Mouse (Mus musculus): ENCODE data around the gene Nedd4. TPM values are rescaled to one million over a fixed set of nuclear protein-coding genes. Genes with fewer than 3 reads are reported as not detected.

The Nedd4 gene
- polyA plus RNA-seq, 1 experiment = 216 TPM

DNA sequence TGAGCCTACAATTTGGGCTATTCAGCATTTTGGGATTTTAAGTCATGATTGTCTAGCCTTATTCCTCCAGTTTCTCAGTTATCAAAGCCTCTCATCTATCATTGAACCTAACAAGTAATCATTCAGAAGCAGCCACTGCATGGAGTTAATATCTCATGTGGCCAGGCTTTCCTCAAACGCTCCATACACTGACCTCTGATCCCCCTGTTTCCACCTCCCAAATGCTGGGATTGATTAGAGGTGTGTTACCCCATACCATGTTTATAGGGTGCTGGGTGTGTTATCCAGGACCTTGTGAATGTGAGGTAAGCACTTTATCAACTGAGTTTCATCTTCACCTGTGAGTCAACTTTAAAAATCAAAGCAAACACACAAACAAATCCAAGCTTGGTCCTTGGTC lies 28.7 kb downstream of the Nedd4 start:
- TF ChIP-seq CTCF (IDR thresholded peaks at IDR 0.05; ENCODE audit: extremely low read depth, insufficient read depth, low read length) (no peak), POLR2A (IDR thresholded peaks at IDR 0.05; ENCODE audit: extremely low read depth, insufficient read depth, low read length) (no peak)
- H3K27ac ChIP-seq (ENCODE audit: insufficient read depth, low read length) = no peak overlapping the region
- peaks cover 10% of the 10 kb centered on the region for H3K4me1 ChIP-seq (ENCODE audit: control insufficient read depth, insufficient read depth, low read length)
- H3K4me3 ChIP-seq (ENCODE audit: insufficient read depth, low read length) = no peak overlapping the region

- Histone ChIP-seq H3K27ac (ENCODE audit: insufficient read depth, low read length) (no peak overlapping the region), H3K4me3 (ENCODE audit: insufficient read depth, low read length) (no peak overlapping the region), H3K4me1 (ENCODE audit: control insufficient read depth, insufficient read depth, low read length) (peaks cover 10% of the 10 kb centered on the region)
- TF ChIP-seq POLR2A (IDR thresholded peaks at IDR 0.05; ENCODE audit: extremely low read depth, insufficient read depth, low read length) = no peak
- no peak for TF ChIP-seq CTCF (IDR thresholded peaks at IDR 0.05; ENCODE audit: extremely low read depth, insufficient read depth, low read length)
Measured at GRCm38 (mm10) chr9:72691942-72692341, 29.8 kb downstream of the Nedd4 start.

DNA sequence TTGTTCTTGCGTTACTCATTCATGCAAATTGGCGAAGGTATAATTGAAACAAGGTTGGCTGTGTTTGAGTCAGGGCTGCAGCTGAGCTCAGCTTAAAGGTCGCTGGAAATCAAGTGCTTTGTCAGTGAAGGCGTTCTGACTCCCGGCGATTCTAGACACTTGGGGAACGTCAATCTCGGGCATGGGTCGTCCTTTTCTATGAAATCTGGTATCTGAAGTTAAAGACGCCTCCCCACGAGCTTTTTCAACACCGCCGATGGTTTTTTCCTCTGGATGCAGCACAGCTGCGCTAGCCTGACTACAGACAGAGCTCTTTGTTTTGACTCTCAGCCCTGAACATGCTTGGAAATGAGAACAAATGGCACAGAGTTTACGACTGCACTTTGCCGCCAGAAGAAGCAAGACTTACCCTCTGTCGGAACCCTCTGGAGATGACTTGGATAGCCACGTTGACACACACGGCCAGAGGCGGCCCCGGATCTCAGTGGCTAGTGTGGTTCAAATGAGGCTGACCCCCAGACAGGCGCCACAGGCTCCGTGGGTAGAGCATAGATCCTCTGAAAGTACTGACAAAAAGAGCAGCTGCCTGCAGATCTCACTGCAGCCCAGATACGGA lies 31.0 kb downstream of the Nedd4 start:
- TF ChIP-seq CTCF (IDR thresholded peaks at IDR 0.05; ENCODE audit: extremely low read depth, insufficient read depth, low read length) (no peak), POLR2A (IDR thresholded peaks at IDR 0.05; ENCODE audit: extremely low read depth, insufficient read depth, low read length) (no peak)
- H3K4me1 ChIP-seq (ENCODE audit: control insufficient read depth, insufficient read depth, low read length) = peaks cover 11% of the 10 kb centered on the region
- no peak overlapping the region for H3K27ac ChIP-seq (ENCODE audit: insufficient read depth, low read length)
- H3K4me3 ChIP-seq (ENCODE audit: insufficient read depth, low read length) = no peak overlapping the region

GRCm38 (mm10) chr9:72693861-72694260 lies 31.7 kb downstream of the Nedd4 start:
- no peak overlapping the region for H3K4me3 ChIP-seq (ENCODE audit: insufficient read depth, low read length)
- TF ChIP-seq CTCF (IDR thresholded peaks at IDR 0.05; ENCODE audit: extremely low read depth, insufficient read depth, low read length) = no peak
- TF ChIP-seq POLR2A (IDR thresholded peaks at IDR 0.05; ENCODE audit: extremely low read depth, insufficient read depth, low read length) = no peak
- no peak overlapping the region for H3K27ac ChIP-seq (ENCODE audit: insufficient read depth, low read length)
- peaks cover 11% of the 10 kb centered on the region for H3K4me1 ChIP-seq (ENCODE audit: control insufficient read depth, insufficient read depth, low read length)

GRCm38 (mm10) chr9:72696508-72696907 lies 34.4 kb downstream of the Nedd4 start:
- no peak overlapping the region for H3K27ac ChIP-seq (ENCODE audit: insufficient read depth, low read length)
- H3K4me1 ChIP-seq (ENCODE audit: control insufficient read depth, insufficient read depth, low read length) = peaks cover 13% of the 10 kb centered on the region
- no peak for TF ChIP-seq POLR2A (IDR thresholded peaks at IDR 0.05; ENCODE audit: extremely low read depth, insufficient read depth, low read length)
- H3K4me3 ChIP-seq (ENCODE audit: insufficient read depth, low read length) = no peak overlapping the region

GRCm38 (mm10) chr9:72697779-72698178 lies 35.6 kb downstream of the Nedd4 start:
- TF ChIP-seq POLR2A (IDR thresholded peaks at IDR 0.05; ENCODE audit: extremely low read depth, insufficient read depth, low read length) (no peak), CTCF (IDR thresholded peaks at IDR 0.05; ENCODE audit: extremely low read depth, insufficient read depth, low read length) (no peak)
- Histone ChIP-seq H3K27ac (ENCODE audit: insufficient read depth, low read length) (no peak overlapping the region), H3K4me3 (ENCODE audit: insufficient read depth, low read length) (no peak overlapping the region), H3K4me1 (ENCODE audit: control insufficient read depth, insufficient read depth, low read length) (peaks cover 18% of the 10 kb centered on the region)

DNA sequence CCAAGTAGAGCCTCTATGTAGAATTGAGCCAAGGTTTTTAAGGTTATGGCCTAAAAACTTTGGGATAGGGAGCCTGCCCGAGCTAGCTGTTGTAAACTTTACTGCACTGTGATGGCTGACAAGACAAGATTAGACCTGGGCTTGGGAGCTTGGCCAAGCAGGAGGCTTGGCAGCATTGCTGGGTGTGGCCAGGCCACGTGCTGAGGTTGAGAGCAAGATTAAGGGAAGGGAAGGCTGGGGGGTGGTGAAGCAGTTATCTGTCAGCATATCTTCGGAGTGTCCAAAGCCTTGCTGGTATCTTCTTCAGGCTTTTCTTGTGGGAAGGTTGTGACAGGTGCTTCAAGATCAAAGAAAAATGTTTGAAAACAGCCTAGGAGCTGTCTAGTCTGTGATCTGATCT lies 37.6 kb downstream of the Nedd4 start:
- Histone ChIP-seq H3K4me1 (ENCODE audit: control insufficient read depth, insufficient read depth, low read length) (peaks cover 15% of the 10 kb centered on the region), H3K27ac (ENCODE audit: insufficient read depth, low read length) (no peak overlapping the region), H3K4me3 (ENCODE audit: insufficient read depth, low read length) (no peak overlapping the region)
- TF ChIP-seq POLR2A (IDR thresholded peaks at IDR 0.05; ENCODE audit: extremely low read depth, insufficient read depth, low read length) = no peak
- no peak for TF ChIP-seq CTCF (IDR thresholded peaks at IDR 0.05; ENCODE audit: extremely low read depth, insufficient read depth, low read length)

- peaks cover 15% of the 10 kb centered on the region for H3K4me1 ChIP-seq (ENCODE audit: control insufficient read depth, insufficient read depth, low read length)
- no peak overlapping the region for H3K4me3 ChIP-seq (ENCODE audit: insufficient read depth, low read length)
- no peak for TF ChIP-seq CTCF (IDR thresholded peaks at IDR 0.05; ENCODE audit: extremely low read depth, insufficient read depth, low read length)
- H3K27ac ChIP-seq (ENCODE audit: insufficient read depth, low read length) = no peak overlapping the region
Measured at GRCm38 (mm10) chr9:72701441-72701840, 39.3 kb downstream of the Nedd4 start.

GRCm38 (mm10) chr9:72702075-72702474 lies 39.9 kb downstream of the Nedd4 start:
- Histone ChIP-seq H3K27ac (ENCODE audit: insufficient read depth, low read length) (no peak overlapping the region), H3K4me1 (ENCODE audit: control insufficient read depth, insufficient read depth, low read length) (peaks cover 14% of the 10 kb centered on the region), H3K4me3 (ENCODE audit: insufficient read depth, low read length) (no peak overlapping the region)
- no peak for TF ChIP-seq CTCF (IDR thresholded peaks at IDR 0.05; ENCODE audit: extremely low read depth, insufficient read depth, low read length)
- no peak for TF ChIP-seq POLR2A (IDR thresholded peaks at IDR 0.05; ENCODE audit: extremely low read depth, insufficient read depth, low read length)

- Histone ChIP-seq H3K4me1 (ENCODE audit: control insufficient read depth, insufficient read depth, low read length) (peaks cover 14% of the 10 kb centered on the region), H3K27ac (ENCODE audit: insufficient read depth, low read length) (no peak overlapping the region), H3K4me3 (ENCODE audit: insufficient read depth, low read length) (no peak overlapping the region)
- TF ChIP-seq CTCF (IDR thresholded peaks at IDR 0.05; ENCODE audit: extremely low read depth, insufficient read depth, low read length) = no peak
- no peak for TF ChIP-seq POLR2A (IDR thresholded peaks at IDR 0.05; ENCODE audit: extremely low read depth, insufficient read depth, low read length)
Measured at GRCm38 (mm10) chr9:72703142-72703541, 41.0 kb downstream of the Nedd4 start.
